Mouse (Mus musculus): ENCODE measurements around the gene Gm17409.

DNA sequence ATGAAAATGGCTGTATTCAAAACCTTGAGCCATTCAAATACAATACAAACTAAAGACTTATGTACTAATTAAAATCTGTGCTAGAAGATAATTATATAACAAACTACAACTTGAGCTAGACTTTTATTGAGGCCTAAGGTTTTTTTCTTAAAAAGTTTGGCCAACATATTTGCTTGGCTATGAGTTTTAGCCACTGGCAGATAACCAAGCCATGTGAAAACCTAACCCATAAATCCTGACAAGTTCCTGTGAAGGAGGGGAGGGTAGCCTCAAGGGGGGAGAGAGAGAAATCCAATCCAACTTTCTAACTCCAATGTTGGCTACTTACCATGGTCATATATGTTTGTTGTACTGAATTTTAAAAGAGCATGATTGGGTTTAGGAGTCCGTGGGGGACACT is 48.6 kb downstream of the Gm17409 start:
- TF ChIP-seq EP300 (IDR thresholded peaks at IDR 0.05; ENCODE audit: low read depth) (no peak), CTCF (IDR thresholded peaks at IDR 0.05; ENCODE audit: low read depth) (no peak)
